Mouse (Mus musculus) limb, embryonic 14.5 days (tissue): ENCODE measurements around the gene Tldc2. TPM values are rescaled to one million over a fixed set of nuclear protein-coding genes. Genes with fewer than 3 reads are reported as not detected.

ENCODE experiments used
- ATAC-seq: fragments of 200-750 bp; cut with Nextera tagmentation; 2 replicates; pipeline ENCODE4 v1.8.0; 2017; ENCODE audit warnings: low read depth, moderate number of reproducible peaks, moderate TSS enrichment; ENCODE audit not compliant: low FRiP score
- DNase-seq: peaks from one replicate; pipeline ENCODE4 v3.0.0-alpha.2; 2015; ENCODE audit warnings: low spot score
- H3K27ac ChIP-seq: fragments of 300-500 bp; sonication (generic); replicated peaks from 2 replicates; pipeline ENCODE4 v1.5.1; 2014; ENCODE audit warnings: low read depth, mild to moderate bottlenecking, low read length, moderate library complexity, mixed read lengths
- H3K27me3 ChIP-seq: fragments of 300-500 bp; sonication (generic); 2 replicates; pipeline ENCODE4 v1.6.1; 2014; ENCODE audit warnings: low read length, mixed read lengths; ENCODE audit not compliant: control insufficient read depth, insufficient read depth
- H3K36me3 ChIP-seq: fragments of 300-500 bp; sonication (generic); 2 replicates; pipeline ENCODE4 v1.6.1; 2014; ENCODE audit warnings: mild to moderate bottlenecking, low read length, moderate library complexity, mixed read lengths; ENCODE audit not compliant: control insufficient read depth, insufficient read depth
- H3K4me1 ChIP-seq: fragments of 300-500 bp; sonication (generic); 2 replicates; pipeline ENCODE4 v1.6.1; 2014; ENCODE audit warnings: antibody characterized with exemption, low read length, mixed read lengths; ENCODE audit not compliant: control insufficient read depth, insufficient read depth
- H3K4me2 ChIP-seq: fragments of 300-500 bp; sonication (generic); replicated peaks from 2 replicates; pipeline ENCODE4 v1.6.1; 2014; ENCODE audit warnings: low read depth, mild to moderate bottlenecking, low read length, moderate library complexity; ENCODE audit not compliant: severe bottlenecking
- H3K4me3 ChIP-seq: fragments of 300-500 bp; sonication (generic); replicated peaks from 2 replicates; pipeline ENCODE4 v1.5.1; 2014; ENCODE audit warnings: low read length
- H3K9ac ChIP-seq: fragments of 300-500 bp; sonication (generic); 2 replicates; pipeline ENCODE4 v1.6.1; 2014; ENCODE audit warnings: mild to moderate bottlenecking, low read depth, low read length, moderate library complexity; ENCODE audit not compliant: severe bottlenecking
- H3K9me3 ChIP-seq: fragments of 300-500 bp; sonication (generic); 2 replicates; pipeline ENCODE4 v1.6.1; 2016; ENCODE audit warnings: low read length; ENCODE audit not compliant: control insufficient read depth
- POLR2A ChIP-seq: fragments of 200-500 bp; IDR thresholded peaks from 2 replicates; pipeline ENCODE4 v1.8.0; 2012; ENCODE audit warnings: inconsistent platforms, mild to moderate bottlenecking, moderate library complexity, borderline replicate concordance; ENCODE audit not compliant: insufficient read depth, insufficient read length; ENCODE audit errors: extremely low read depth
- WGBS: fragments of 180-500 bp; shearing (Covaris S2); extraction: QIAGEN DNeasy Blood & Tissue Kit; methylation state at CpG from one replicate; pipeline ENCODE4 v1.1.7; 2014; 5-methylcytosine and 5-hydroxymethylcytosine counted together
- polyA plus RNA-seq, 2 experiments: library from polyadenylated mRNA; depleted of rRNA in 1 of 2; stranded (reverse) in 1 of 2; unstranded in 1 of 2; fragments of >200 nt; fragmentation: Nextera tagmentation in 1 of 2; extraction: Ambion mirVana in 1 of 2; gene quantifications; 2 replicates each; pipeline versions ENCODE4 v1.2.1 to v1.2.3; 2012 to 2014

The Tldc2 gene
- polyA plus RNA-seq, 2 experiments: not detected

DNA sequence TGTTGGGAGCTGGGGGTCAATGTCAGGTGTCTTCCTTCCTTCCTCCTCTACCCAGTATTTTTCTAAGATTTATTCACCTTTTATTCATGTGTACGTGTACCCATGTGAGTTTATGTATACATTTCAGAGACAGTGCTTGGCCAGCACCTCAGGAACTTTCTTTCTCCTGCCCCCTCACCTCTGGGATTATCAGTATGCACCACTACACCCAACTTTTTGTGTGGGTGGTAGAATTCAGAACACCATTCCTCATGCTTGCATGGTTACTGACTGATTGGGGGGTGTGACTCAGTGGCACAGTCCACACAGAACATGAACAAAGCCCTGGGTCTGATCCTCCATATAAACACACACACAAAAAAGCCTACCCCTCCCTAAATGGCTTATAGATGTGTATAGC is 45.2 kb downstream of the Tldc2 start:
- Histone ChIP-seq H3K27me3 (no peaks in the 10 kb centered on the region), H3K4me2 (no peak overlapping the region), H3K4me3 (no peak overlapping the region), H3K27ac (no peak overlapping the region), H3K4me1 (peaks cover 5% of the 10 kb centered on the region), H3K9me3 (no peaks in the 10 kb centered on the region), H3K36me3 (0 out of 2 replicates have a peak, but pooled peaks cover 3% of the 10 kb centered on the region), H3K9ac (no peak overlapping the region)
- no peak for TF ChIP-seq POLR2A
- WGBS: 97% methylated on average over 1 of the region's 1 CpGs
- no peak for DNase-seq
- ATAC-seq: no peak

- Histone ChIP-seq H3K4me1 (peaks cover 5% of the 10 kb centered on the region), H3K27ac (no peak overlapping the region), H3K4me2 (peak overlapping the region; percentile 81; the same call in 1 of the 2 replicates), H3K27me3 (no peaks in the 10 kb centered on the region), H3K36me3 (0 out of 2 replicates have a peak, but pooled peaks cover 3% of the 10 kb centered on the region), H3K9me3 (no peaks in the 10 kb centered on the region), H3K4me3 (no peak overlapping the region), H3K9ac (no peak overlapping the region)
- DNase-seq (no peak), ATAC-seq (no peak)
- WGBS: 85% methylated on average over 3 of the region's 3 CpGs
- TF ChIP-seq POLR2A: no peak
Measured at GRCm38 (mm10) chr2:157132686-157133540, 46.1 kb downstream of the Tldc2 start.

DNA sequence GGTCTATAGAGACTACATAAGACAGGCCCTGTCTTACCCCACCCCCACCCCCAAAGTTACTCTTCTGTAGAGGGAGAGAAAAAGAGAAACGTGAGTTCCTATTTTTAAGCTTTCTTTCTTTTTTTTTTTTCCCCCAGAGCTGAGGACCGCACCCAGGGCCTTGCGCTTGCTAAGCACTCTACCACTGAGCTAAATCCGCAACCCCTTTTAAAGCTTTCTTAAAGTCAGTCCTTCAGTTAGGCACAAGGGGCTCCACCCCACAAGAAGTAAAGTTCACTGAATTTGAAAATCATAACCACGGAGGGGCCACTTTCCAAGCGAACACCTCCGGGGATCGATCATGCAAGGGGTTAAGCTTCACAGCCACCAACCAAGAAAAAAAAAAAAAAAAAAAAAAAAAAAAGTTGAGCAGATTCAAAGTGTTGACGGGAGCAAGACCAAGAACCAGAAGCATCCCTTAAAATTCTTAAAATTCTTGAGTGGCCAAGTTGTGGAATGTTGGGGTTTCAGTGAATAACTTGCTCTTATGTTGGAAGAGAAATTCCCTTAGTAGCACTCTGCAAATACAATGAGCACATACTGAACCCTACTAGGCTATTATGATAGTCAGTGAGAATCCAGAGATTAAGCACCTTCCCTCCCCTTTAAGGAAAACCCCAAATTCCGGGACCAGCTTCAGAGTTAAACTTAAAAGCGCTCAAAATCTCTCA is 47.1 kb downstream of the Tldc2 start:
- peak overlapping the region; percentile 73 for H3K4me3 ChIP-seq
- no peak for TF ChIP-seq POLR2A
- H3K27me3 ChIP-seq: no peaks in the 10 kb centered on the region
- H3K36me3 ChIP-seq: no peaks in the 10 kb centered on the region
- no peak for ATAC-seq
- DNase-seq: peak; percentile 20
- peaks cover 5% of the 10 kb centered on the region for H3K4me1 ChIP-seq
- peak overlapping the region; percentile 81 for H3K4me2 ChIP-seq
- peak overlapping the region; percentile 40; the same call in 1 of the 2 replicates for H3K27ac ChIP-seq
- peak overlapping the region; percentile 69 for H3K9ac ChIP-seq
- no peaks in the 10 kb centered on the region for H3K9me3 ChIP-seq
- 18% methylated on average over 11 of the region's 11 CpGs for WGBS

GRCm38 (mm10) chr2:157134479-157134931 is 47.6 kb downstream of the Tldc2 start:
- ATAC-seq (0 out of 2 replicates have a peak, but pooled peaks have one; percentile 39), DNase-seq (no peak)
- Histone ChIP-seq H3K9ac (peak overlapping the region; percentile 69), H3K4me3 (peak overlapping the region; percentile 73), H3K9me3 (no peaks in the 10 kb centered on the region), H3K4me1 (peaks cover 5% of the 10 kb centered on the region), H3K27me3 (no peaks in the 10 kb centered on the region), H3K4me2 (peak overlapping the region; percentile 81), H3K36me3 (no peaks in the 10 kb centered on the region), H3K27ac (peak overlapping the region; percentile 40)
- no peak for TF ChIP-seq POLR2A
- WGBS: under 1% methylated on average over 25 of the region's 25 CpGs

DNA sequence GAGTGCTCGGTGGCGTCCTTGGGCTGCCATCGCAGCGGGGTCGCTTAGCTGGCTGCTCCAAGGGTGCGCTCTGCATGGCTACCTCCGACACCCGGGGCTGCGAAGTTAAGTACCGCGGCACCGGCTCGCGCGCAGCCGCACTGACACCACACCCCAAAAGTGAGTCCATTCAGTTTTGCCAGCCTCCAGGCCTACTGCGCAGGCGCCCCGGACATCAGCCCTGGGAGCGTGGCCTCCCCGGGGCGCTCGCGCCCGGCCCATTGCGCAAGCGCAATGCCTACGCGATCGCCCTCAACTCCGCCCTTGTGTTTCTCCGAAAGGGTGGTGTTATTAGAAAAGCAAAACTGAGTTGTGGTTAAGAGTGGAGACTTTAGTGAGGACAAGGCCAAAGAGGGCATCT is 48.2 kb downstream of the Tldc2 start, which contains the start of gene Samhd1:
Gene Samhd1 (minus strand): TSS at position 252 of the 400 bp plus-strand sequence.
- Histone ChIP-seq H3K9me3 (no peaks in the 10 kb centered on the region), H3K9ac (peak within 1 kb of the TSS; percentile 69), H3K36me3 (no peaks in the 10 kb centered on the region), H3K4me3 (peak within 1 kb of the TSS; percentile 73), H3K4me2 (peak within 1 kb of the TSS; percentile 81), H3K27ac (peak within 1 kb of the TSS; percentile 40), H3K27me3 (no peaks in the 10 kb centered on the region), H3K4me1 (peaks cover 5% of the 10 kb centered on the region)
- DNase-seq: peak; percentile 92
- peak; percentile 93 for ATAC-seq
- 0 out of 2 replicates have a peak, but pooled peaks have one; percentile 48 for TF ChIP-seq POLR2A
- under 1% methylated on average over 32 of the region's 32 CpGs for WGBS
